Mouse (Mus musculus) CH12.LX (cell line): ENCODE measurements around the gene Gm20532.

ENCODE experiments used
- CTCF ChIP-seq, 2 experiments: IDR thresholded peaks in 1 of 2; conservative IDR thresholded peaks in 1 of 2; 2 replicates each; pipeline ENCODE4 v1.5.1; 2011 to 2012; ENCODE audit warnings: low read depth in 2 of 2, low read length in 2 of 2, improper control_type of control experiment in 1 of 2, inconsistent platforms in 1 of 2, mild to moderate bottlenecking in 1 of 2, moderate library complexity in 1 of 2
- EP300 ChIP-seq: IDR thresholded peaks from 2 replicates; pipeline ENCODE4 v1.6.1; 2011; ENCODE audit warnings: low read length, improper control_type of control experiment
- POLR2A ChIP-seq: IDR thresholded peaks from 2 replicates; pipeline ENCODE4 v1.6.1; 2011; ENCODE audit warnings: low read depth, mild to moderate bottlenecking, improper control_type of control experiment, low read length
- TCF12 ChIP-seq: IDR thresholded peaks from 2 replicates; pipeline ENCODE4 v1.6.1; 2014; ENCODE audit warnings: low read depth, mild to moderate bottlenecking, inconsistent platforms, low read length, improper control_type of control experiment
- USF2 ChIP-seq: conservative IDR thresholded peaks from 2 replicates; pipeline ENCODE4 v1.6.1; 2011; ENCODE audit warnings: low read depth, low read length, improper control_type of control experiment
- ZMIZ1 ChIP-seq: IDR thresholded peaks from 2 replicates; pipeline ENCODE4 v1.6.1; 2012; ENCODE audit warnings: low read depth, mild to moderate bottlenecking, inconsistent platforms, low read length, improper control_type of control experiment

DNA sequence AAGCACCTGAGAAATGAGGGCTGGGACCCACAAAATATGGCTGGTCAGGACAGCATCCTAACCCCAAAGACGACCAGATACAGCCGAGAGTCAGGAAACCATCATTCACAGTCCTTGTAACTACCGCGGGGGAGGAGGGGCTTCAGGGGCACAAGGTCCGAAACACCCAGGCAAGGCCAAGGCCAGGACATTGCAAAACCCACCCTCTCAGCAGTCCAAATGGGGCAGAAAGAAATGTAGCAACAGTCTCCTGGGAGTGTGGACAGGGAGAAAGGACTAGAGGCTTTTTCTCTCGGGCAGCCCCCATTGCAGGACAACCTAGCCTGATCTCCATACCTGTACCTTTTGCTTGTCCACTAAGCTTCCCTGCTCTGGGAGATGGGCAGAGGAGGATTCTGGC lies 16.7 kb downstream of the Gm20532 start:
- TF ChIP-seq USF2 (no peak), POLR2A (no peak), TCF12 (no peak), CTCF (conservative IDR thresholded peaks at IDR 0.05 in 1 of 2, IDR thresholded peaks at IDR 0.05 in 1 of 2; ENCODE audit: low read depth in 2 of 2, low read length in 2 of 2) (no peak), ZMIZ1 (no peak), EP300 (no peak)
